Mouse (Mus musculus) cortical plate, adult 2 months (tissue): Measurements from ENCODE around the gene Yju2. TPM values are rescaled to one million over a fixed set of nuclear protein-coding genes. Genes with fewer than 3 reads are reported as not detected.

ENCODE experiments used
- H3K27ac ChIP-seq: fragments of 200-500 bp; 2 replicates; pipeline ENCODE4 v1.5.1; 2012; ENCODE audit warnings: low read length, control low read depth, inconsistent platforms; ENCODE audit not compliant: insufficient read depth
- H3K4me1 ChIP-seq: fragments of 200-500 bp; 2 replicates; pipeline ENCODE4 v1.6.1; 2011; ENCODE audit warnings: low read length; ENCODE audit not compliant: control insufficient read depth, insufficient read depth
- H3K4me3 ChIP-seq: fragments of 200-500 bp; 2 replicates; pipeline ENCODE4 v1.5.1; 2011; ENCODE audit warnings: mild to moderate bottlenecking, low read length, control low read depth; ENCODE audit not compliant: insufficient read depth
- CTCF ChIP-seq: fragments of 200-500 bp; IDR thresholded peaks from 2 replicates; pipeline ENCODE4 v1.5.1; 2011; ENCODE audit warnings: mild to moderate bottlenecking, control low read depth, low read length; ENCODE audit not compliant: insufficient read depth; ENCODE audit errors: extremely low read depth
- POLR2A ChIP-seq: fragments of 200-500 bp; IDR thresholded peaks from 2 replicates; pipeline ENCODE4 v1.6.1; 2011; ENCODE audit warnings: mild to moderate bottlenecking, low read length, control low read depth; ENCODE audit not compliant: insufficient read depth; ENCODE audit errors: extremely low read depth
- polyA plus RNA-seq: library from polyadenylated mRNA; depleted of rRNA; stranded (reverse); fragments of >200 nt; gene quantifications from 2 replicates; pipeline ENCODE4 v1.2.3, GENCODE M21; 2012

Yju2 gene
- polyA plus RNA-seq, 1 experiment: 9.1 TPM

- peak overlapping the region; percentile 37; the same call in 1 of the 2 replicates for H3K4me3 ChIP-seq
- TF ChIP-seq POLR2A: no peak
- TF ChIP-seq CTCF: no peak
- no peak overlapping the region for H3K27ac ChIP-seq
- H3K4me1 ChIP-seq: peaks cover 2% of the 10 kb centered on the region
Measured at GRCm38 (mm10) chr17:55959946-55960740, 1.2 kb downstream of the Yju2 start.

- Histone ChIP-seq H3K4me1 (peaks cover 2% of the 10 kb centered on the region), H3K4me3 (no peak overlapping the region), H3K27ac (no peak overlapping the region)
- no peak for TF ChIP-seq POLR2A
- no peak for TF ChIP-seq CTCF
Measured at GRCm38 (mm10) chr17:55960791-55961190, 1.9 kb downstream of the Yju2 start.

- TF ChIP-seq CTCF (no peak), POLR2A (no peak)
- H3K4me3 ChIP-seq: no peak overlapping the region
- no peak overlapping the region for H3K27ac ChIP-seq
- peaks cover 2% of the 10 kb centered on the region for H3K4me1 ChIP-seq
Measured at GRCm38 (mm10) chr17:55961631-55962030, 2.7 kb downstream of the Yju2 start.

- no peak overlapping the region for H3K27ac ChIP-seq
- H3K4me3 ChIP-seq: no peak overlapping the region
- TF ChIP-seq CTCF (no peak), POLR2A (no peak)
- peaks cover 2% of the 10 kb centered on the region for H3K4me1 ChIP-seq
Measured at GRCm38 (mm10) chr17:55963171-55963570, 4.3 kb downstream of the Yju2 start.

GRCm38 (mm10) chr17:55964496-55964895 lies 5.6 kb downstream of the Yju2 start:
- Histone ChIP-seq H3K4me1 (peaks cover 2% of the 10 kb centered on the region), H3K4me3 (no peak overlapping the region), H3K27ac (no peak overlapping the region)
- no peak for TF ChIP-seq POLR2A
- TF ChIP-seq CTCF: no peak

- H3K27ac ChIP-seq: no peak overlapping the region
- H3K4me1 ChIP-seq: peaks cover 4% of the 10 kb centered on the region
- TF ChIP-seq POLR2A (no peak), CTCF (no peak)
- no peak overlapping the region for H3K4me3 ChIP-seq
Measured at GRCm38 (mm10) chr17:55964996-55965395, 6.1 kb downstream of the Yju2 start.

- Histone ChIP-seq H3K4me1 (peaks cover 5% of the 10 kb centered on the region), H3K27ac (no peak overlapping the region), H3K4me3 (no peak overlapping the region)
- TF ChIP-seq CTCF: no peak
Measured at GRCm38 (mm10) chr17:55967186-55967585, 8.3 kb downstream of the Yju2 start.

- Histone ChIP-seq H3K4me1 (peaks cover 5% of the 10 kb centered on the region), H3K4me3 (no peak overlapping the region), H3K27ac (no peak overlapping the region)
- TF ChIP-seq CTCF (no peak), POLR2A (no peak)
Measured at GRCm38 (mm10) chr17:55968210-55968609, 9.3 kb downstream of the Yju2 start.

- TF ChIP-seq POLR2A: no peak
- no peak for TF ChIP-seq CTCF
- Histone ChIP-seq H3K4me1 (peaks cover 5% of the 10 kb centered on the region), H3K4me3 (peak overlapping the region; percentile 44; the same call in 1 of the 2 replicates), H3K27ac (no peak overlapping the region)
Measured at GRCm38 (mm10) chr17:55969560-55969959, 10.7 kb downstream of the Yju2 start.
